Mouse (Mus musculus): ENCODE measurements at regions not wholly inside any gene's neighbourhood (a gene's known extent, or its start where the extent isn't known, plus 50 kb on each side); places are given as distances from the start of the nearest gene placed in this dataset.

GRCm38 (mm10) chr10:37422612-37423011, 283.9 kb upstream of the Marcks start:
- H3K4me1 ChIP-seq (ENCODE audit: insufficient read depth, low read depth, low read length): no peaks in the 10 kb centered on the region; the same call in 1 of the 2 replicates
- TF ChIP-seq EP300 (IDR thresholded peaks at IDR 0.05) (no peak), CTCF (IDR thresholded peaks at IDR 0.05) (no peak)
- WGBS: 17% methylated on average over 2 of the region's 2 CpGs
- H3K9ac ChIP-seq (replicated peaks; ENCODE audit: low read depth): no peak overlapping the region
- ATAC-seq (no peak), DNase-seq (ENCODE audit: low spot score) (peak; percentile 12)
- H3K9me3 ChIP-seq (ENCODE audit: low read length): no peaks in the 10 kb centered on the region
- H3K36me3 ChIP-seq (ENCODE audit: insufficient read depth, low read length): no peaks in the 10 kb centered on the region
- H3K4me3 ChIP-seq (ENCODE audit: low read depth, low read length): no peak overlapping the region
- H3K27ac ChIP-seq (ENCODE audit: low read length): no peak overlapping the region
- no peaks in the 10 kb centered on the region for H3K27me3 ChIP-seq (replicated peaks; ENCODE audit: insufficient read depth, low read length)
- H3K4me2 ChIP-seq (replicated peaks; ENCODE audit: low read depth, low read length): no peak overlapping the region

DNA sequence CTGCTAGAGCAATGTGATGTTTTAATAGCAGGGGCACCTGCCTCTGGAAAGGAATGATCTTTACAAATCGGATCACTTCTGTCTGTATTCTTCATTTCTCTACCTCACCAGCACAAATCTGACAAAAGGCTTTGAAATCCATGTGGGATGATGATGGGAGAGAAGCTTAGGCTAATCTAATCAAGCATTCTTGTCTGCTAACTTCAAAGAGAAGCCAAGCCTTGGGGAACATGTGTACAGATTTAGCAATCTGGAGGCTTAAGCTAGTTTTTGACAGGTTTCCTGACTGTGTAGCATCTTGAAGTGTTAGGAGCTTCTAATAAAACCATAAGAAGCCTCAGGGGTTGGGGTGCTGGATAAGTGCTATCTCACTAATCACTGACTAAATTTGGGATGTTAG, 277.6 kb upstream of the Marcks start:
- ATAC-seq (no peak), DNase-seq (ENCODE audit: low spot score) (no peak)
- 81% methylated on average over 1 of the region's 1 CpGs for WGBS
- Histone ChIP-seq H3K4me1 (ENCODE audit: insufficient read depth, low read depth, low read length) (no peaks in the 10 kb centered on the region), H3K36me3 (ENCODE audit: insufficient read depth, low read length) (no peaks in the 10 kb centered on the region), H3K9ac (replicated peaks; ENCODE audit: low read depth) (no peak overlapping the region), H3K4me3 (ENCODE audit: low read depth, low read length) (no peak overlapping the region), H3K4me2 (replicated peaks; ENCODE audit: low read depth, low read length) (no peak overlapping the region), H3K9me3 (ENCODE audit: low read length) (no peaks in the 10 kb centered on the region), H3K27me3 (replicated peaks; ENCODE audit: insufficient read depth, low read length) (no peaks in the 10 kb centered on the region), H3K27ac (ENCODE audit: low read length) (no peak overlapping the region)
- TF ChIP-seq CTCF (IDR thresholded peaks at IDR 0.05) (no peak), EP300 (IDR thresholded peaks at IDR 0.05) (no peak)

DNA sequence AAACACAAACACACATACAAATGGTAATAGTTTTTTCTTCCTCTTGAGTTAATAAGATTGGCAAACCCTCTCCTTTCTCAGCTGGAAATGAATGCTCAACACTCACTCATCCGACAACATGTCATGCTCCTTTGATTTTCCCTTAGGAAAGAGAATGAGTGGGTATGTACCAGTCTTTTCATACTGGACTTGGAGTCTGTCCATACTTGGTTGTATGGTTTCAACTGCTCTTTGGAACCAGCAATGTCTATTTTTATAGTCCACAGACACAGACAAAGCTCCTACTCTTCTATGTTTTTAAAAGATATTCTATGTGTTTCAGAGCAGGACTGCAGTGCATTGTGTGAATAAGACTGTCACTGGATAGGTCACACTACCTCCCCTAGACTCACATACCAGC, 273.7 kb upstream of the Marcks start:
- WGBS: 100% methylated on average over 1 of the region's 1 CpGs
- no peak for DNase-seq (ENCODE audit: low spot score)

GRCm38 (mm10) chr10:37409749-37410148, 271.0 kb upstream of the Marcks start:
- Histone ChIP-seq H3K9me3 (ENCODE audit: low read length) (no peaks in the 10 kb centered on the region), H3K36me3 (ENCODE audit: insufficient read depth, low read length) (no peaks in the 10 kb centered on the region), H3K27ac (ENCODE audit: low read length) (no peak overlapping the region), H3K27me3 (replicated peaks; ENCODE audit: insufficient read depth, low read length) (no peaks in the 10 kb centered on the region), H3K4me3 (ENCODE audit: low read depth, low read length) (no peak overlapping the region), H3K9ac (replicated peaks; ENCODE audit: low read depth) (no peak overlapping the region), H3K4me1 (ENCODE audit: insufficient read depth, low read depth, low read length) (no peaks in the 10 kb centered on the region), H3K4me2 (replicated peaks; ENCODE audit: low read depth, low read length) (no peak overlapping the region)
- TF ChIP-seq EP300 (IDR thresholded peaks at IDR 0.05) (no peak), CTCF (IDR thresholded peaks at IDR 0.05) (no peak)
- 56% methylated on average over 1 of the region's 1 CpGs for whole genome bisulfite sequencing
- ATAC-seq (no peak), DNase-seq (ENCODE audit: low spot score) (no peak)

More for the DNA sequence above, 273.7 kb upstream of the Marcks start:
- no peak overlapping the region for H3K9ac ChIP-seq (replicated peaks; ENCODE audit: low read depth)
- H3K36me3 ChIP-seq (ENCODE audit: insufficient read depth, low read length): no peaks in the 10 kb centered on the region
- no peak overlapping the region for H3K27ac ChIP-seq (ENCODE audit: low read length)
- H3K9me3 ChIP-seq (ENCODE audit: low read length): no peaks in the 10 kb centered on the region
- ATAC-seq: no peak
- H3K4me3 ChIP-seq (ENCODE audit: low read depth, low read length): no peak overlapping the region
- H3K27me3 ChIP-seq (replicated peaks; ENCODE audit: insufficient read depth, low read length): no peaks in the 10 kb centered on the region
- TF ChIP-seq CTCF (IDR thresholded peaks at IDR 0.05): no peak
- no peak for TF ChIP-seq EP300 (IDR thresholded peaks at IDR 0.05)
- no peak overlapping the region for H3K4me2 ChIP-seq (replicated peaks; ENCODE audit: low read depth, low read length)
- H3K4me1 ChIP-seq (ENCODE audit: insufficient read depth, low read depth, low read length): no peaks in the 10 kb centered on the region

DNA sequence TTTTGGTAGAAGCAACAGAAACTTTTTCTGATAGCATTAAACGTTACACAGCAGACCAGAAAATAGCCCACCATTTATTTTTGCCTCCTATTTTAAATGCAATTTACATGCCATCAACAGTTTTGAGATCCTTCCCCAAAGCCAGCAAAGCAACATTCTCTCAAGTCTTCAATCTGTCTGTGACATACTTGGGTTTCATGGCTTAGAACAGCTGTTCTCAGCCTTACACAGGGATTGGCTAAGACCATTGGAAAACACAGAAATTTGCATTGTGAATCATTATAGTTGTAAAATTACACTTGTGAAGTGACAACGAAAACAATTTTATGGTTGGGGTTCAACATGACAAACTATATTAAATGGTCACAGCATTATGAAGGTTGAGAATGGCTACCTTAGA, 268.8 kb upstream of the Marcks start:
- TF ChIP-seq CTCF (IDR thresholded peaks at IDR 0.05) (no peak), EP300 (IDR thresholded peaks at IDR 0.05) (no peak)

GRCm38 (mm10) chr10:37404933-37405332, 266.2 kb upstream of the Marcks start:
- Histone ChIP-seq H3K4me3 (ENCODE audit: low read depth, low read length) (no peak overlapping the region), H3K9ac (replicated peaks; ENCODE audit: low read depth) (no peak overlapping the region), H3K4me1 (ENCODE audit: insufficient read depth, low read depth, low read length) (no peaks in the 10 kb centered on the region), H3K36me3 (ENCODE audit: insufficient read depth, low read length) (no peaks in the 10 kb centered on the region), H3K27ac (ENCODE audit: low read length) (no peak overlapping the region), H3K9me3 (ENCODE audit: low read length) (no peaks in the 10 kb centered on the region), H3K27me3 (replicated peaks; ENCODE audit: insufficient read depth, low read length) (no peaks in the 10 kb centered on the region), H3K4me2 (replicated peaks; ENCODE audit: low read depth, low read length) (no peak overlapping the region)
- WGBS: 95% methylated on average over 4 of the region's 4 CpGs
- TF ChIP-seq CTCF (IDR thresholded peaks at IDR 0.05): no peak
- no peak for TF ChIP-seq EP300 (IDR thresholded peaks at IDR 0.05)
- ATAC-seq (no peak), DNase-seq (ENCODE audit: low spot score) (no peak)

More for the DNA sequence above, 268.8 kb upstream of the Marcks start:
- ATAC-seq (no peak), DNase-seq (ENCODE audit: low spot score) (no peak)
- H3K4me2 ChIP-seq (replicated peaks; ENCODE audit: low read depth, low read length): no peak overlapping the region
- WGBS: 85% methylated on average over 2 of the region's 2 CpGs
- no peaks in the 10 kb centered on the region for H3K9me3 ChIP-seq (ENCODE audit: low read length)
- no peak overlapping the region for H3K9ac ChIP-seq (replicated peaks; ENCODE audit: low read depth)
- H3K4me3 ChIP-seq (ENCODE audit: low read depth, low read length): no peak overlapping the region
- H3K27ac ChIP-seq (ENCODE audit: low read length): no peak overlapping the region
- H3K36me3 ChIP-seq (ENCODE audit: insufficient read depth, low read length): no peaks in the 10 kb centered on the region
- H3K27me3 ChIP-seq (replicated peaks; ENCODE audit: insufficient read depth, low read length): no peaks in the 10 kb centered on the region
- H3K4me1 ChIP-seq (ENCODE audit: insufficient read depth, low read depth, low read length): no peaks in the 10 kb centered on the region

DNA sequence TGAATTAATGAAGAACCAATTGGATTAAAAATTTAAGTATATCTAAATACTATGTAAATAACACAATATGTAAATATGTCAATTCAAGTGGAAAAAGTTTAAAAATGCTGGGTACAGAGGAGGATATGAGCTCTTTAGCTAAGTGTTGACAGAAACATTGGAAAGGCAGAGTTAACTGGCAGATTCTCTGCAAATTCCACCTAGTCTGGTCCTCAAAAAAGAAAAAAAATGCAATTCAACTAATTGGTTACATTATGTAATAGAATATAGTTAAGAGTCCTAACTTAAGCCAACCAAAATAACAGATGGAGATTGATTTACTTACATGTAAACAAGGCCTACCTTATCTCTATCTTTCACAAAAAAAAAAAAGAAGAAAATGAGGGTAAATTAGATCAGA, 265.7 kb upstream of the Marcks start:
- H3K27ac ChIP-seq (ENCODE audit: low read length): no peak overlapping the region
- no peak overlapping the region for H3K9ac ChIP-seq (replicated peaks; ENCODE audit: low read depth)
- no peak overlapping the region for H3K4me2 ChIP-seq (replicated peaks; ENCODE audit: low read depth, low read length)
- DNase-seq (ENCODE audit: low spot score) (no peak), ATAC-seq (no peak)
- TF ChIP-seq EP300 (IDR thresholded peaks at IDR 0.05) (no peak), CTCF (IDR thresholded peaks at IDR 0.05) (no peak)
- no peaks in the 10 kb centered on the region for H3K27me3 ChIP-seq (replicated peaks; ENCODE audit: insufficient read depth, low read length)
- H3K36me3 ChIP-seq (ENCODE audit: insufficient read depth, low read length): no peaks in the 10 kb centered on the region
- H3K4me1 ChIP-seq (ENCODE audit: insufficient read depth, low read depth, low read length): no peaks in the 10 kb centered on the region
- H3K9me3 ChIP-seq (ENCODE audit: low read length): no peaks in the 10 kb centered on the region
- H3K4me3 ChIP-seq (ENCODE audit: low read depth, low read length): no peak overlapping the region
